Mouse (Mus musculus) erythroblast, embryonic 14.5 days (primary cell): ENCODE data around the gene Il11.

Source experiments
- GATA1 ChIP-seq: IDR thresholded peaks from 2 replicates; pipeline ENCODE4 v1.6.1; 2012; ENCODE audit warnings: low read length, inconsistent platforms, mixed read lengths
- TAL1 ChIP-seq: IDR thresholded peaks from 3 replicates; pipeline ENCODE4 v1.6.1; 2012; ENCODE audit warnings: low read length, inconsistent platforms, mixed read lengths

DNA sequence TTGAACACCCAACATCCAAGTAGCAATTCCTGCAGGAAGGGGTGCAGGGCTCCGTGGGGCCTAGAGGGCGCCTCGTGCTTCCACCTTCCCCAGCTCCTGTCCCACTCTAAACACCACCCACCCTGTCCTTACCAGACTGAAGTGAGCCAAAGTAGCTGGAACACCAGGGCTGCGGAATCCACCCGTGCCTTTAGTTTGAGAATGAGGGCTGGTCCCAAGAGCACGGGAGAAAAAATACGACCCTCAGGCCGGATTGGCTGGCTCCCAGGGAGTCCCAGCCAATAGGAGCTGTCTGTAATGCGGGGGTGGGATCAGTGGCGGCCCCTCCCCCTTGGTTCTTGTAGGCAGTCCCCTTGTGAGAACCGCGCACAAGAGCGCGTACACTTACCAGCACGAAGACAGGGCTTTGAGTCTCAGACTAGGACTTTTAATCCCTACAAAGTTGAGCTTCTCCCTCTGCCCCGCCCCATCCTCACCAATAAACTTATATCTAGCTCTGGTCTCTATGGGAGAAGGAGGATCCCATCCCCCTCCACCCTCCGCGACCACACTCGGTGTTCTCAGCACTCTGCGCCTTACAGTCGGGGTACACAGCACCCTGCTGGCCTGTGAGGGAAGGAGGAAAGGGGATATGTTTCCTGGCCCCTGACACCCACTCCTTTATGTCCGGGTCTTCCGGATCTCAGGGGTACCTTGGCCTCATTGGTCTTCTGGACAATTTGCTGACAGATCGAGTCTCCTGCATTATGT, 29.7 kb downstream of the Il11 start, which contains the start of gene Cox6b2:
- no peak for TF ChIP-seq GATA1
- TF ChIP-seq TAL1 = no peak
